Comparison of ENCODE assay signal across 19 mouse cellular contexts in genomic region chr8:122398186-122398585, GRCm38 (mm10). TPM values are rescaled to one million over a fixed set of nuclear protein-coding genes. Genes with fewer than 3 reads are reported as not detected.
DNase-seq lines count a peak whose midpoint lies in the region.
"Had no signal": no experiment of that assay in that cellular context is flagged by ENCODE, and none has a peak within 500 bp of the region (broad histone marks: within the 10 kb centered on the region; RNA-seq: fewer than 3 reads in every experiment).

No protein-coding gene starts in this region.

- peak; percentile 56 for DNase-seq in gastrocnemius, adult 18-20 months (ENCODE audit: low spot score)
- no peak for DNase-seq in gastrocnemius, postnatal 10 days
- peak; percentile 39 for DNase-seq in skeletal muscle tissue, adult 2 months (ENCODE audit: low read depth, low spot score)
- peak; percentile 77 for DNase-seq in testis, postnatal 10 days (ENCODE audit: low spot score)
- DNase-seq in B cell, adult 2 months: no peak
- no peak for DNase-seq in heart, adult 9 months (ENCODE audit: low spot score in 2 of 2)
- DNase-seq: adrenal gland, adult 2 months; adrenal gland, postnatal 10 days; adrenal gland, postnatal 25 days; cerebellum, adult 11 months; cerebellum, adult 18-20 months; cerebellum, adult 8-10 months; cerebellum, adult 9-11 months; cerebellum, postnatal 36 days; embryo, embryonic 11 days had no signal

RNA-seq across cellular contexts. Expression of gene Zc3h18, which starts 21.8 kb away (rescaled TPM):
- total RNA-seq in gastrocnemius, adult 18-20 months (2021): 10 to 100 TPM; 26.5 to 27.9 TPM
- 10 to 100 TPM; 23.7 to 27.8 TPM for total RNA-seq in gastrocnemius, postnatal 10 days (2021)

RNA-seq across cellular contexts. Expression of gene Il17c, which starts 23.6 kb away (rescaled TPM):
- not detected for total RNA-seq in gastrocnemius, adult 18-20 months (2021)
- total RNA-seq in gastrocnemius, postnatal 10 days (2021): not detected
- total RNA-seq: adrenal gland, adult 2 months; adrenal gland, postnatal 10 days; adrenal gland, postnatal 25 days; adrenal gland, postnatal 4 days; ES-E14; MEL had no signal

RNA-seq across cellular contexts. Expression of gene Cyba, which starts 34.5 kb away (rescaled TPM):
- 1 to 10 TPM; 4.5 to 8.6 TPM for total RNA-seq in gastrocnemius, adult 18-20 months (2021)
- total RNA-seq in gastrocnemius, postnatal 10 days (2021): 10 to 100 TPM; 23.8 to 28.6 TPM

RNA-seq across cellular contexts. Expression of gene Trhr2, which starts 37.6 kb away (rescaled TPM):
- total RNA-seq in gastrocnemius, adult 18-20 months (2021): not detected
- total RNA-seq in gastrocnemius, postnatal 10 days (2021): not detected
- total RNA-seq: adrenal gland, adult 2 months; adrenal gland, postnatal 10 days; adrenal gland, postnatal 25 days; adrenal gland, postnatal 4 days; common myeloid progenitor, adult 5-6 weeks; ES-E14 had no signal

RNA-seq across cellular contexts. Expression of gene Mvd, which starts 45.0 kb away (rescaled TPM):
- 1 to 10 TPM; 3.9 to 5.6 TPM for total RNA-seq in gastrocnemius, adult 18-20 months (2021)
- total RNA-seq in gastrocnemius, postnatal 10 days (2021): 1 to 10 TPM; 6.9 to 7.9 TPM

Comparison
In these comparisons a context has a peak if more than half of its experiments do, and no peak if none do; other contexts are left out.
1. DNase-seq: peak in gastrocnemius, adult 18-20 months (single experiment), skeletal muscle tissue, adult 2 months (single experiment) and testis, postnatal 10 days (single experiment); none in gastrocnemius, postnatal 10 days (single experiment), B cell, adult 2 months (0 of 2) and heart, adult 9 months (0 of 2).